Mouse (Mus musculus) embryonic facial prominence, embryonic 11.5 days (tissue): Measurements from ENCODE around the gene 3110001I22Rik. TPM values are rescaled to one million over a fixed set of nuclear protein-coding genes. Genes with fewer than 3 reads are reported as not detected.

Source experiments
- ATAC-seq: fragments of 200-750 bp; cut with Nextera tagmentation; replicated peaks from 2 replicates; pipeline ENCODE4 v1.8.0; 2017; ENCODE audit warnings: low read depth; ENCODE audit not compliant: insufficient number of reproducible peaks, low FRiP score, low TSS enrichment
- DNase-seq: peaks from one replicate; pipeline ENCODE4 v3.0.0-alpha.2; 2015; ENCODE audit warnings: low spot score
- H3K27ac ChIP-seq: fragments of 300-500 bp; sonication (generic); replicated peaks from 2 replicates; pipeline ENCODE4 v1.5.1; 2014; ENCODE audit warnings: mild to moderate bottlenecking, low read depth, low read length, control low read depth
- H3K27me3 ChIP-seq: fragments of 300-500 bp; sonication (generic); 2 replicates; pipeline ENCODE4 v1.6.1; 2014; ENCODE audit warnings: mild to moderate bottlenecking, low read length, moderate library complexity, mixed read lengths; ENCODE audit not compliant: control insufficient read depth, insufficient read depth
- H3K36me3 ChIP-seq: fragments of 300-500 bp; sonication (generic); replicated peaks from 2 replicates; pipeline ENCODE4 v1.6.1; 2014; ENCODE audit warnings: low read depth, mild to moderate bottlenecking, low read length, moderate library complexity, mixed read lengths; ENCODE audit not compliant: control insufficient read depth, insufficient read depth
- H3K4me1 ChIP-seq: fragments of 300-500 bp; sonication (generic); 2 replicates; pipeline ENCODE4 v1.6.1; 2014; ENCODE audit warnings: low read length, mixed read lengths; ENCODE audit not compliant: control insufficient read depth, insufficient read depth
- H3K4me2 ChIP-seq: fragments of 300-500 bp; sonication (generic); 2 replicates; pipeline ENCODE4 v1.6.1; 2014; ENCODE audit warnings: low read depth, mild to moderate bottlenecking, control low read depth, low read length, moderate library complexity
- H3K4me3 ChIP-seq: fragments of 300-500 bp; sonication (generic); 2 replicates; pipeline ENCODE4 v1.5.1; 2014; ENCODE audit warnings: low read depth, low read length, control low read depth
- H3K9ac ChIP-seq: fragments of 300-500 bp; sonication (generic); replicated peaks from 2 replicates; pipeline ENCODE4 v1.6.1; 2014; ENCODE audit warnings: mild to moderate bottlenecking, control low read depth, low read length
- H3K9me3 ChIP-seq: fragments of 300-500 bp; sonication (generic); replicated peaks from 2 replicates; pipeline ENCODE4 v1.6.1; 2016; ENCODE audit warnings: mild to moderate bottlenecking, low read length, inconsistent platforms, mixed read lengths; ENCODE audit not compliant: control insufficient read depth
- WGBS: fragments of 180-500 bp; shearing (Covaris S2); extraction: QIAGEN DNeasy Blood & Tissue Kit; methylation state at CpG from one replicate; pipeline ENCODE4 v1.1.7; 2014; 5-methylcytosine and 5-hydroxymethylcytosine counted together
- polyA plus RNA-seq: library from polyadenylated mRNA; unstranded; fragments of >200 nt; fragmentation: Nextera tagmentation; extraction: Ambion mirVana; gene quantifications from 2 replicates; pipeline ENCODE4 v1.2.1, GENCODE M21; 2014

The 3110001I22Rik gene
- polyA plus RNA-seq, 1 experiment from 2014 or later: 11.8 TPM

DNA sequence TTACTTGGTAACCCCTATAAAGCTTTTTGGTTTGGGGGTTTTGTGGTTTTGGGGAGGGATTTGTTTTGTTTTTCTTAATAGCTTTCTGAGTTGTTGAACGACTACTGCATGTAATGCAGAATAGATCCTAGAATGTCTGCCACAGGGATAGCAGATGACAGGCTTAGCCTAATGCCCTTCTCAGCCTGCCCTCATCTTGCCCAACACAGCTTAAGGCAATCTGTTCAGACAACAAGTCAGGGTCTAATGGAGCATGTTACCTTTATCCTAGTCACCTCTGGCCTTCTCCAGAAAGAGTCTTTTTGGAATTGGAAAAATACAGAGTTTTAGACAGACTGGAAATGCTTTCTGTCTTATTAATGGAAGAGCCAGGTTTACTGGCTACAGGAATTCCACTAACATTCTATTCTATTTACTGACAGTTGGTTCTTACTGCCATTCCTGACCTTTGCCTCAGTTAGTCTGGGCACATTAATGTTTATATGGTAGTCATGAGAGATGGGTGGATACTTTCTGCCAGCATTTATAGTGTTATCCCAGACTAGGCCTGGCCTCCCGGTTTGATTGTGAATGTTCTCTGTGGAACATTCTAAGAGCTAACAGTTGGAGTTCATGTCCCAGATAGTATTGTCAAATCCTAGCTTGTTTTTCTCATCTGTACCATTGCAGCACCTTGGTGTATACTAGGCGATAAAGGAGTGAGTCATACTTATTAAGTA lies 7.0 kb downstream of the 3110001I22Rik start:
- 91% methylated on average over 3 of the region's 3 CpGs for WGBS
- H3K27me3 ChIP-seq: no peaks in the 10 kb centered on the region
- no peaks in the 10 kb centered on the region for H3K4me1 ChIP-seq
- H3K36me3 ChIP-seq: peaks cover 2% of the 10 kb centered on the region; the same call in 1 of the 2 replicates
- H3K27ac ChIP-seq: no peak overlapping the region
- DNase-seq: no peak
- no peak overlapping the region for H3K4me2 ChIP-seq
- ATAC-seq: no peak
- no peak overlapping the region for H3K4me3 ChIP-seq
- H3K9ac ChIP-seq: no peak overlapping the region
- no peaks in the 10 kb centered on the region for H3K9me3 ChIP-seq

DNA sequence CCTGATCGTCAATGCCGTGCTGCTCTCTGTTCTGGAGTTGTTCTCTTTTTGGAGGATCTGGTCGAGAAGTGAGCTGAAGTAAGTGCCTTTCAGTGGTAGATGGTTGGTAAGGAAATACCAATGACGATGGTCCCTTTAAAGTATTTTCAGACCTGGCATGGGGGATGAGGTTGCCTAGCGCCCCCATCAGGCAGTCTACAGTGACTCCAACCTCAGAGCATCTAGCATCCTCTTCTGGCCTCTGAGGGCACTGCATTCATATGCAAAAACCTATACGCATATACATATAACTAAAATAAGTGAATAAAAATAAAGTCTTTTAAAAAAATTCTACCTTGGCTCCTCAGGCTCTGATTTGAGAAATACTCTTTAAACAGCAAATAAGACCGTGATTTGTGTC lies 27.3 kb downstream of the 3110001I22Rik start:
- Histone ChIP-seq H3K9ac (no peak overlapping the region), H3K4me2 (no peak overlapping the region), H3K27ac (no peak overlapping the region), H3K4me3 (no peak overlapping the region), H3K27me3 (no peaks in the 10 kb centered on the region), H3K4me1 (no peaks in the 10 kb centered on the region), H3K36me3 (no peaks in the 10 kb centered on the region), H3K9me3 (no peaks in the 10 kb centered on the region)
- 88% methylated on average over 7 of the region's 7 CpGs for WGBS
- DNase-seq (no peak), ATAC-seq (no peak)

GRCm38 (mm10) chr16:13702184-13702583 lies 30.5 kb downstream of the 3110001I22Rik start:
- no peaks in the 10 kb centered on the region for H3K27me3 ChIP-seq
- no peak overlapping the region for H3K4me3 ChIP-seq
- no peaks in the 10 kb centered on the region for H3K4me1 ChIP-seq
- DNase-seq (no peak), ATAC-seq (no peak)
- no peak overlapping the region for H3K9ac ChIP-seq
- no peak overlapping the region for H3K27ac ChIP-seq
- H3K4me2 ChIP-seq: no peak overlapping the region
- no peaks in the 10 kb centered on the region for H3K36me3 ChIP-seq
- no peaks in the 10 kb centered on the region for H3K9me3 ChIP-seq
- 92% methylated on average over 7 of the region's 7 CpGs for WGBS

GRCm38 (mm10) chr16:13704676-13705075 lies 32.9 kb downstream of the 3110001I22Rik start:
- no peak for DNase-seq
- H3K27ac ChIP-seq: no peak overlapping the region
- H3K4me2 ChIP-seq: no peak overlapping the region
- H3K4me1 ChIP-seq: no peaks in the 10 kb centered on the region
- no peaks in the 10 kb centered on the region for H3K9me3 ChIP-seq
- 92% methylated on average over 10 of the region's 10 CpGs for WGBS
- ATAC-seq: no peak
- no peak overlapping the region for H3K9ac ChIP-seq
- H3K4me3 ChIP-seq: no peak overlapping the region
- no peaks in the 10 kb centered on the region for H3K36me3 ChIP-seq
- no peaks in the 10 kb centered on the region for H3K27me3 ChIP-seq

DNA sequence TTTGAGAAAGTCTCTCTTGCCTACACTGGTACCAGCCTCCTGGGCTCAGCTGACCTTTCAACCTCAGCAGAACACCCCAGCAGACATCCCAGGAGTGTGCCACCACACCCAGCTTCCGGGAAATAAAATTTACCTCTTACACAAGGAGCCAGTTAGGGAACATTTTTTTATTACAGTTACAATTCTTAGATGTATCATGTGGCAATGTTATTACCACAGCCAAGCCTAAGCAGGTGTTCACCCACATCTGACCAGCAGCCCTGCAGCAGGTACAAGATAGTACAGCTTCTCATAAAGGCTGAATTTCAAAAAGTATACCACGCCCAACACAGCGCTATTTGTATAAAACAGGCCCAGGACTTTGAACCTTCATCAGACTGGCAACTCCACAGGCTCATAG lies 43.2 kb downstream of the 3110001I22Rik start:
- 84% methylated on average over 3 of the region's 3 CpGs for WGBS
- no peak for DNase-seq
- Histone ChIP-seq H3K9ac (no peak overlapping the region), H3K27ac (no peak overlapping the region), H3K4me1 (no peaks in the 10 kb centered on the region), H3K4me2 (no peak overlapping the region), H3K36me3 (no peaks in the 10 kb centered on the region), H3K4me3 (no peak overlapping the region), H3K27me3 (no peaks in the 10 kb centered on the region), H3K9me3 (no peaks in the 10 kb centered on the region)
- ATAC-seq: no peak

DNA sequence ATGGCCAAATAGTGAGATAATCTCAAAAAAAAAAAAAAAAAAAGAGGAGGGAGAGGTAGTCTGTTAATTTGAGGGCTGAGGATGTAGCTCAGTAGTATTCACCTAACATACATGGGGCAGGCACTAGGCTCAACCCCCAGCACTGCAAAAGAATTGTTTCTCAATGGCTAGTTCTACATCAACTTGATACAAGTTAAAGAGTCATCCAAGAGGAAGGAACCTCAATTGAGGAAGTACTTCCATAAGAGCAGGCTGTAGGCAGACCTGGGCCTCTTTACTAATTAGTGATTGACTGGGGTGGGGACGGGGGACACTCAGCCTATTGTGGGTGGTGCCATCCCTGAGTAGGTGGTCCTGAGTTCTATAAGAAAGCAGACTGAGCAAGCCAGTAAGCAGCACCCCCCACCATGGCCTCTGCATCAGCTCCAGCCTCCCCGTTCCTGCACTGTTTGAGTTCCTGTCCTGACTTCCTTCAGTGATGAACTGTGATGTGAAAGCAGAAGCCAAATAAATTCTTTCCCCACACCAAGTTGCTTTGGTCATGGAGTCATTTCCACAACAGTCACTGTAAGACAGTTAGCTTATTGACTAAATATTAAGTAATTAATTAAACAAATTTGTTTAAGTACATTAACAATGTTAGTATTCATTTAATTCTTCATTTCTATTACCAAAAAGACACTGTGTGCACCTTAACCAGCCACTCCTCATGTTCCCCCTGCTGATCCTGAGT lies 45.3 kb downstream of the 3110001I22Rik start:
- Histone ChIP-seq H3K4me3 (no peak overlapping the region), H3K4me1 (no peaks in the 10 kb centered on the region), H3K4me2 (no peak overlapping the region), H3K9me3 (no peaks in the 10 kb centered on the region), H3K9ac (no peak overlapping the region), H3K27ac (no peak overlapping the region), H3K27me3 (no peaks in the 10 kb centered on the region), H3K36me3 (no peaks in the 10 kb centered on the region)
- WGBS: 90% methylated on average over 2 of the region's 2 CpGs
- no peak for ATAC-seq
- DNase-seq: no peak

- WGBS: 39% methylated on average over 10 of the region's 10 CpGs
Measured at GRCm38 (mm10) chr16:13722937-13723336, 51.2 kb downstream of the 3110001I22Rik start.

DNA sequence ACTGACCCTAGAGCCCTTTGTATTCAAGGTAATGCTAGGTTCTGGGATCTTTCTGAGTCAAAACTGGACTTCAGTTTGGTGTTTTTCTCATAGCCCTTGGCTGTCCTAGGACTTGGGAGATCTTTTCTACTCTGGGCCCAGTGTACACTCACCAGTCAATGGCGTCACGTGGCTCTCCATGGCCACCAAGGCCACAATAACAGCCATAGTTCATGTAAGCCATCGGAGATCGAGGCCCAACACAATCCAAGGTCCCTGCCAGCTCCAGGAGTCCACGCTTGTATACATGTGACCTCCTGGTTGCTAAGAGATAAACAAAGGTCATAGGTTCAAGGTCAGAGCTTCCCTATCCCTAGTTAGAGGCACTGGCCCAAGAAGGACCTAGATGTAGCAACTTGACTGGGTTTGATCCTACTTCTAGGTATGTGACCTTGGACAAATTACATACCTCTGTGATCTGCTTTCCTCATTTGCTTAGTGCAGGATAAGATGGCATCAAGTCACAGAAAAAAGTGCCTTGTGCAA lies 56.1 kb downstream of the 3110001I22Rik start:
- WGBS: 89% methylated on average over 5 of the region's 5 CpGs
- DNase-seq: no peak
- no peak overlapping the region for H3K27ac ChIP-seq
- no peak overlapping the region for H3K4me2 ChIP-seq
- H3K9ac ChIP-seq: no peak overlapping the region
- H3K4me3 ChIP-seq: no peak overlapping the region
- no peaks in the 10 kb centered on the region for H3K9me3 ChIP-seq
- 0 out of 2 replicates have a peak, but pooled peaks have one; percentile 30 for ATAC-seq
- no peaks in the 10 kb centered on the region for H3K27me3 ChIP-seq
- no peaks in the 10 kb centered on the region for H3K4me1 ChIP-seq
- H3K36me3 ChIP-seq: no peaks in the 10 kb centered on the region

More at GRCm38 (mm10) chr16:13722937-13723336, 51.2 kb downstream of the 3110001I22Rik start:
- no peak overlapping the region for H3K4me2 ChIP-seq
- H3K27me3 ChIP-seq: no peaks in the 10 kb centered on the region
- no peak for DNase-seq
- H3K27ac ChIP-seq: no peak overlapping the region
- H3K4me1 ChIP-seq: no peaks in the 10 kb centered on the region
- H3K9me3 ChIP-seq: no peaks in the 10 kb centered on the region
- H3K36me3 ChIP-seq: no peaks in the 10 kb centered on the region
- H3K9ac ChIP-seq: no peak overlapping the region
- no peak overlapping the region for H3K4me3 ChIP-seq
- no peak for ATAC-seq
